Mouse (Mus musculus): ENCODE data around the gene Cacfd1. TPM values are rescaled to one million over a fixed set of nuclear protein-coding genes. Genes with fewer than 3 reads are reported as not detected.

Cacfd1 gene
- polyA plus RNA-seq, 1 experiment: 22.8 TPM

DNA sequence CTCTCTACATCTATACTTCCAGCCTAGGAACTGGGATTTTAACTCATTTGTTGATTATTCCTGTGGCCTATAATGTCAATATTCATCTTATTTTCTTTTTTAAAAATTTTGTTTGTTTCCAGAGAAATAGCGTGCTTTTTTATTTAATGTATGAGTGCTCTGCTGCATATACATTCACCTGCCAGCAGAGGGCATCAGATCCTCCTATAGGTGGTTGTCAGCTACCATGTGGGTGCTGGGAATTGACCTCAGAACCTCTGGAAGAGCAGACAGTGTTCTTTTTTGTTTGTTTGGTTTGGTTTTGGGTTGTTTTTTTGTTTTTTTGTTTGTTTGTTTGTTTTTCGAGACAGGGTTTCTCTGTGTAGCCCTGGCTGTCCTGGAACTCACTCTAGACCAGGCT is 42.5 kb upstream of the Cacfd1 start:
- Histone ChIP-seq H3K4me2 (ENCODE audit: low read depth) (no peak overlapping the region), H3ac (ENCODE audit: control insufficient read depth, insufficient read length) (no peak overlapping the region), H3K36me3 (ENCODE audit: control insufficient read depth, insufficient read depth) (no peaks in the 10 kb centered on the region), H3K4me3 (no peak overlapping the region), H3K27me3 (ENCODE audit: control insufficient read depth, insufficient read depth, insufficient read length) (peaks cover 13% of the 10 kb centered on the region), H3K79me2 (ENCODE audit: control insufficient read depth, insufficient read depth) (peaks cover 16% of the 10 kb centered on the region)
- TF ChIP-seq E2F4 (IDR thresholded peaks at IDR 0.05; ENCODE audit: insufficient read depth) (no peak), REST (IDR thresholded peaks at IDR 0.05; ENCODE audit: insufficient read depth, insufficient read length) (no peak), MAX (IDR thresholded peaks at IDR 0.05; ENCODE audit: low read depth) (no peak), MYOD1 (IDR thresholded peaks at IDR 0.05; ENCODE audit: control insufficient read depth in 1 of 3, insufficient read length in 2 of 3, low read depth in 2 of 3) (no peak), POLR2AphosphoS2 (IDR thresholded peaks at IDR 0.05; ENCODE audit: insufficient read length, low read depth) (no peak), SRF (IDR thresholded peaks at IDR 0.05; ENCODE audit: control insufficient read depth, insufficient read length, low read depth) (no peak), TCF12 (IDR thresholded peaks at IDR 0.05; ENCODE audit: insufficient read depth, poor library complexity, severe bottlenecking) (no peak), POLR2A (IDR thresholded peaks at IDR 0.05; ENCODE audit: insufficient read length, low read depth) (no peak), TCF3 (IDR thresholded peaks at IDR 0.05; ENCODE audit: insufficient read length, low read depth) (no peak), USF1 (IDR thresholded peaks at IDR 0.05; ENCODE audit: low read depth) (no peak), MYOG (IDR thresholded peaks at IDR 0.05; ENCODE audit: control insufficient read depth in 1 of 3, insufficient read depth in 1 of 3, insufficient read length in 2 of 3, low read depth in 2 of 3) (no peak), CEBPB (IDR thresholded peaks at IDR 0.05; ENCODE audit: insufficient read depth, poor library complexity, severe bottlenecking) (no peak)

DNA sequence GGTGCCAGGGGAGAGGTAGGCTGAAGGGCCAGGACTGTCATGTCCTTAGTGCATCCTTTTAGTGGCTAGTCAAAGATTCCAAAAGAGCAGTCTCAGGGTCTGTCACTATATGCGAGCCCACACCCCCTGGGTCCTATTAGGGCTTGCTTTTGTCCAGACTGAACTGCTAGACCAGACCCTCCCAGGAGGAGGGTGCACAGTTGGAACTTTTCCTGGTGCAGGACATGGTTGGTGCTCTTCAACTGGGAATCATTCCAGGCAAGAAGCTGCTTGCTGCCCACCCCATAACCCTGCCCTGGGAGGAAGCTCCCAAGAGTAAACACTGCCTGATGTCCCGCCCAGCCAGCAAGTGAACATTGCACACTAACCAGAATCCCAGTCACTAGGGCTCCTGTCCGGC is 36.6 kb upstream of the Cacfd1 start, which contains the start of gene Adamts13:
Adamts13 (plus strand) TSS at position 301 of the 400 bp plus-strand sequence.
- no peaks in the 10 kb centered on the region for H3K36me3 ChIP-seq (ENCODE audit: control insufficient read depth, insufficient read depth)
- H3K4me3 ChIP-seq: no peak within 1 kb of the TSS
- peaks cover 59% of the 10 kb centered on the region for H3K27me3 ChIP-seq (ENCODE audit: control insufficient read depth, insufficient read depth, insufficient read length)
- H3K79me2 ChIP-seq (ENCODE audit: control insufficient read depth, insufficient read depth): no peaks in the 10 kb centered on the region
- no peak for TF ChIP-seq MYOG (IDR thresholded peaks at IDR 0.05; ENCODE audit: control insufficient read depth in 1 of 3, insufficient read depth in 1 of 3, insufficient read length in 2 of 3, low read depth in 2 of 3)
- TF ChIP-seq SRF (IDR thresholded peaks at IDR 0.05; ENCODE audit: control insufficient read depth, insufficient read length, low read depth): no peak
- no peak for TF ChIP-seq USF1 (IDR thresholded peaks at IDR 0.05; ENCODE audit: low read depth)
- TF ChIP-seq REST (IDR thresholded peaks at IDR 0.05; ENCODE audit: insufficient read depth, insufficient read length): no peak
- no peak for TF ChIP-seq E2F4 (IDR thresholded peaks at IDR 0.05; ENCODE audit: insufficient read depth)
- no peak for TF ChIP-seq TCF12 (IDR thresholded peaks at IDR 0.05; ENCODE audit: insufficient read depth, poor library complexity, severe bottlenecking)
- no peak for TF ChIP-seq CEBPB (IDR thresholded peaks at IDR 0.05; ENCODE audit: insufficient read depth, poor library complexity, severe bottlenecking)
- TF ChIP-seq POLR2AphosphoS2 (IDR thresholded peaks at IDR 0.05; ENCODE audit: insufficient read length, low read depth): no peak
- no peak for TF ChIP-seq MYOD1 (IDR thresholded peaks at IDR 0.05; ENCODE audit: control insufficient read depth in 1 of 3, insufficient read length in 2 of 3, low read depth in 2 of 3)
- TF ChIP-seq TCF3 (IDR thresholded peaks at IDR 0.05; ENCODE audit: insufficient read length, low read depth): no peak
- TF ChIP-seq MAX (IDR thresholded peaks at IDR 0.05; ENCODE audit: low read depth): no peak
- TF ChIP-seq POLR2A (IDR thresholded peaks at IDR 0.05; ENCODE audit: insufficient read length, low read depth): no peak
- no peak within 1 kb of the TSS for H3ac ChIP-seq (ENCODE audit: control insufficient read depth, insufficient read length)
- H3K4me2 ChIP-seq (ENCODE audit: low read depth): no peak within 1 kb of the TSS

DNA sequence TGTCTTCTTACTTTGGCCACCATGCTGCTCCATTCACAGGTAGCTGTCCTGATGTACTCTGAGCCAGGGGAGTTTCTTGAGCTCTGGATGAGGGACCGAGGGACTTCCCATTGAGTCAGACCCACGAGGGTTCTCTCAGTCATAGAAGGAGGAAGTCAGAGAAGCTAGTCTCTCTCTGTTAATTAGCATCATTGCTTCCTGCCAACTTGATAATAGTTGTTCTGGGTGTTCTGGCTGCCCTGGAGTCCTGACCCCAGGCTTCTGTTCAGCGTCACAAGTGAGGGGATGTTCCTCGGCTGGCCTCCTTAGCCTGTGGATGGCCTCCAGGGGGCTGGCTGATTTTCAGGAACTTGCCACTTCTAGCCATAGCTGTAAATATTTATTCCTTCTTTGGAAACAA is 35.8 kb upstream of the Cacfd1 start:
- TF ChIP-seq TCF12 (IDR thresholded peaks at IDR 0.05; ENCODE audit: insufficient read depth, poor library complexity, severe bottlenecking) (no peak), POLR2A (IDR thresholded peaks at IDR 0.05; ENCODE audit: insufficient read length, low read depth) (no peak), TCF3 (IDR thresholded peaks at IDR 0.05; ENCODE audit: insufficient read length, low read depth) (no peak), USF1 (IDR thresholded peaks at IDR 0.05; ENCODE audit: low read depth) (no peak), SRF (IDR thresholded peaks at IDR 0.05; ENCODE audit: control insufficient read depth, insufficient read length, low read depth) (no peak), MYOG (IDR thresholded peaks at IDR 0.05; ENCODE audit: control insufficient read depth in 1 of 3, insufficient read depth in 1 of 3, insufficient read length in 2 of 3, low read depth in 2 of 3) (no peak), REST (IDR thresholded peaks at IDR 0.05; ENCODE audit: insufficient read depth, insufficient read length) (no peak), MAX (IDR thresholded peaks at IDR 0.05; ENCODE audit: low read depth) (no peak), POLR2AphosphoS2 (IDR thresholded peaks at IDR 0.05; ENCODE audit: insufficient read length, low read depth) (no peak), MYOD1 (IDR thresholded peaks at IDR 0.05; ENCODE audit: control insufficient read depth in 1 of 3, insufficient read length in 2 of 3, low read depth in 2 of 3) (no peak), CEBPB (IDR thresholded peaks at IDR 0.05; ENCODE audit: insufficient read depth, poor library complexity, severe bottlenecking) (no peak), E2F4 (IDR thresholded peaks at IDR 0.05; ENCODE audit: insufficient read depth) (no peak)
- no peaks in the 10 kb centered on the region for H3K79me2 ChIP-seq (ENCODE audit: control insufficient read depth, insufficient read depth)
- peaks cover 66% of the 10 kb centered on the region for H3K27me3 ChIP-seq (ENCODE audit: control insufficient read depth, insufficient read depth, insufficient read length)
- no peak overlapping the region for H3K4me2 ChIP-seq (ENCODE audit: low read depth)
- no peak overlapping the region for H3K4me3 ChIP-seq
- no peak overlapping the region for H3ac ChIP-seq (ENCODE audit: control insufficient read depth, insufficient read length)
- no peaks in the 10 kb centered on the region for H3K36me3 ChIP-seq (ENCODE audit: control insufficient read depth, insufficient read depth)

DNA sequence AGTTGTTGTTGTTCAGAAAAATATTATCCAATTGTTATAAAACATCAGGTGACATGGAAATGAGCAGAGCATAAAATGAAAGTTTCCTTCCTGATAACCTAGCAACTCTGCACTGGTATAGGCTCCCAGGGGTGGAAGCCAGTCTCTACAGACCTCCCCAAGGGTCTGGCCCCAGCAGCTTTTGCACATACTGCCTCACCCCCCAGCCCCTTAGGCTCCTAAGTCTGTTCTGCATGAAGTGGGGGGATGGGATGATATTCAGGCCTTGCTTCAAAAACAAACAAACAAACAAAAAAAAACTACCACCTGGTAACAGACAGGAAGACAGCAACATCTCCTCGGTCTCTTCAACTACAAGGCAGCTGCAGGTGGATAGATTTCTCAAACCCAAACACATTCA is 29.4 kb upstream of the Cacfd1 start:
- H3K4me2 ChIP-seq (ENCODE audit: low read depth): no peak overlapping the region
- no peak overlapping the region for H3ac ChIP-seq (ENCODE audit: control insufficient read depth, insufficient read length)
- H3K27me3 ChIP-seq (ENCODE audit: control insufficient read depth, insufficient read depth, insufficient read length): peaks cover 75% of the 10 kb centered on the region
- no peaks in the 10 kb centered on the region for H3K79me2 ChIP-seq (ENCODE audit: control insufficient read depth, insufficient read depth)
- no peaks in the 10 kb centered on the region for H3K36me3 ChIP-seq (ENCODE audit: control insufficient read depth, insufficient read depth)
- H3K4me3 ChIP-seq: no peak overlapping the region
- TF ChIP-seq TCF3 (IDR thresholded peaks at IDR 0.05; ENCODE audit: insufficient read length, low read depth) (no peak), TCF12 (IDR thresholded peaks at IDR 0.05; ENCODE audit: insufficient read depth, poor library complexity, severe bottlenecking) (no peak), REST (IDR thresholded peaks at IDR 0.05; ENCODE audit: insufficient read depth, insufficient read length) (no peak), CEBPB (IDR thresholded peaks at IDR 0.05; ENCODE audit: insufficient read depth, poor library complexity, severe bottlenecking) (no peak), POLR2AphosphoS2 (IDR thresholded peaks at IDR 0.05; ENCODE audit: insufficient read length, low read depth) (no peak), SRF (IDR thresholded peaks at IDR 0.05; ENCODE audit: control insufficient read depth, insufficient read length, low read depth) (no peak), MYOG (IDR thresholded peaks at IDR 0.05; ENCODE audit: control insufficient read depth in 1 of 3, insufficient read depth in 1 of 3, insufficient read length in 2 of 3, low read depth in 2 of 3) (no peak), MAX (IDR thresholded peaks at IDR 0.05; ENCODE audit: low read depth) (no peak), MYOD1 (IDR thresholded peaks at IDR 0.05; ENCODE audit: control insufficient read depth in 1 of 3, insufficient read length in 2 of 3, low read depth in 2 of 3) (no peak), USF1 (IDR thresholded peaks at IDR 0.05; ENCODE audit: low read depth) (no peak), E2F4 (IDR thresholded peaks at IDR 0.05; ENCODE audit: insufficient read depth) (no peak), POLR2A (IDR thresholded peaks at IDR 0.05; ENCODE audit: insufficient read length, low read depth) (no peak)

Data from myocyte (in vitro differentiated cells).